Mouse (Mus musculus) neutrophil, adult 59 days (primary cell): ENCODE measurements around the gene Olfr389. TPM values are rescaled to one million over a fixed set of nuclear protein-coding genes. Genes with fewer than 3 reads are reported as not detected.

Experiments used
- total RNA-seq, 2 experiments: library from RNA; stranded (reverse); gene quantifications; 1 replicate in 1 of 2; 2 replicates in 1 of 2; pipeline ENCODE4 v1.2.4; 2023

The Olfr389 gene
- not detected for total RNA-seq

DNA sequence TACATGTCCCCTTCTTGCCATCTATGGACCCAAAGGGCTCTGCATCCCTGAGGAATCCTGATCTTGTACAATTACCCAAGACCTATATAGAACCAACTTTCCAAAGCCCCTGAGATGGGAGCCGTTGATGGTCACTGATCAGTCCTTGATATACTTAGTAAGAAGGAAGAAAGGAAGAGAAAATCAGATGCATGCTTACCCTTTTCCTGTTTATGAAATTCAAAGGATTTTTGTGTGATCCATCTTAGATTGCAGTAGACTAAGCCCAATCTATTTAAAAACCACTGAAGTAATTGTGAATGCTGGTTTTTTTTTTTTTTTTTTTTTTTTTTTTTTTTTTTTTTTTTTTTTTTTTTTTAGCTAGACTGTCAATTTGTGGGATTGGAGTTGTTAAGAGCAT, at the start of gene Olfr389:
TSS of gene Olfr389 (minus strand) at position 101 of the 400 bp plus-strand sequence.

DNA sequence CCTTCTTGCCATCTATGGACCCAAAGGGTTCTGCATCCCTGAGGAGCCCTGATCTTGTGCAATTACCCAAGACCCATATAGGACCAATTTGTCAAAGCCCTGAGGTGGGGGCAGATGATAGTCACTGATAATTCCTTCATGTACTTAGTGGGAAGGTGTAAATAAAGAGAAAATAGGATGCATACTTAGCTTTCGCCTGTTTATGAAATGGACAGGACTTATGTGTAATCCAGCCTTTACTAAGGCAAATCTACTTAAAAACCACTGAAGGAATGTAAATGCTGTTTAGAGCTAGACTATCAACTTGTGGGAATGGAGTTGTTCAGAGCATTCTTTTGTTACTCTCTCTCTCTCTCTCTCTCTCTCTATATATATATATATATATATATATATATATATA, 36.4 kb upstream of the Olfr389 start, which contains the start of gene Olfr392:
TSS of gene Olfr392 (minus strand) at position 101 of the 400 bp plus-strand sequence.

DNA sequence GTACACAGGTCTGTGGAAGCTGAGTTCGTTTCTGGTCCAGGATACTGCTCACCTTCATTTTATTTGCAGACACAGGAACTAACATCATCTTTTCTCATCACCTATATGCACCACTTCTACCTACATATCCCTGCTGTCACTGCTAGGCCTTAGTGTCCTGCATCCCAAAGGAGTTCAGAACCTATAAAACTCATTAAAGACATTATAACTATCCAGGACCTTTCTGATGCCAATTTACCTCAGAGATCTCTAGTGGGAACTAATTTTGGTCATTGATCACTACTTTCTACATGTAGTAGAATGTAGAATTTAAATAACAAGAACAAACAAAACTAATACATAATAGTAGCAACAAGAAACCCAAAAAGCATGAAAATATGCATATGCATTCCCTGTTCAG, 22.4 kb upstream of the Olfr389 start, which contains the start of gene Olfr391-ps:
TSS of gene Olfr391-ps (minus strand) at position 101 of the 400 bp plus-strand sequence.

DNA sequence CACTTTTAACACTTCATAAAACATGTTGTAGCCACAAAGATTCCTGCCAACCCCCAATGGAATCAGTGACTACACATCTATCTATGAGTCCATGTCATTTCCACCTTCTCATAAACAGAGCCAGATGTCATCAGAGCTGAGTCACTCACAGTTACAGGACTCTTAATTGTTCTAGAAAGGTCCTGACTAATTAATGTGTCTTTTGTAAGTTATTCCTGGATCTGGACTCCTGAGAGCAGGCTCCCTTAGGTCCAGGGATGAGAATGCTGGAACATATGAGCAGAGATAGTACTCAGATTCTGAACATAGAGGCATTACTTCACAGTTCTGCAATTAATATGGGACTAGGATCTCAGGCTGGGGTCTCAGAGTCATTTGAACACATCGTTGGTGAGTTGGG, 2.2 kb upstream of the Olfr389 start, which contains the start of gene Olfr390:
TSS of gene Olfr390 (plus strand) at position 301 of the 400 bp plus-strand sequence.

Other genes with a start within 250 kb of the Olfr389 start
- gene Olfr385, start 187.7 kb downstream of the Olfr389 start, total RNA-seq: not detected
- gene Olfr384, start 182.1 kb downstream of the Olfr389 start, total RNA-seq: not detected
- not detected for gene Zfp735, start 91.9 kb downstream of the Olfr389 start, total RNA-seq
- gene Olfr390, start 2.3 kb upstream of the Olfr389 start, total RNA-seq: not detected
- gene Olfr391-ps, start 22.3 kb upstream of the Olfr389 start, total RNA-seq: not detected
- not detected for gene Olfr392, start 36.3 kb upstream of the Olfr389 start, total RNA-seq
- not detected for gene Olfr393, start 70.7 kb upstream of the Olfr389 start, total RNA-seq
- gene Olfr394, start 110.1 kb upstream of the Olfr389 start, total RNA-seq: not detected
- not detected for gene Olfr395, start 128.6 kb upstream of the Olfr389 start, total RNA-seq
- gene Olfr23, start 156.0 kb upstream of the Olfr389 start, total RNA-seq: not detected
- gene Olfr397, start 180.1 kb upstream of the Olfr389 start, total RNA-seq: not detected
- gene Olfr398, start 209.7 kb upstream of the Olfr389 start, total RNA-seq: not detected